ENCODE assay signal across 18 mouse cellular contexts in genomic region chr4:69548104-69548503, GRCm38 (mm10).
"Had no signal": no experiment of that assay in that cellular context is flagged by ENCODE, and none has a peak within 500 bp of the region (broad histone marks: within the 10 kb centered on the region; RNA-seq: fewer than 3 reads in every experiment).

No protein-coding gene starts in this region.

- ATAC-seq: midbrain, embryonic 13.5 days; midbrain, embryonic 16.5 days had no signal

- H3K9me3 ChIP-seq: midbrain, embryonic 10.5 days; midbrain, embryonic 13.5 days; neural tube, embryonic 13.5 days; neural tube, embryonic 15.5 days had no signal

- H3K36me3 ChIP-seq: midbrain, embryonic 10.5 days; midbrain, embryonic 13.5 days; neural tube, embryonic 13.5 days; neural tube, embryonic 15.5 days had no signal

- H3K9ac ChIP-seq: lung, embryonic 14.5 days; midbrain, embryonic 13.5 days; neural tube, embryonic 13.5 days; neural tube, embryonic 15.5 days had no signal

- H3K4me2 ChIP-seq: lung, embryonic 14.5 days; midbrain, embryonic 13.5 days; neural tube, embryonic 13.5 days; neural tube, embryonic 15.5 days had no signal

- H3K27ac ChIP-seq: midbrain, embryonic 10.5 days; midbrain, embryonic 13.5 days; neural tube, embryonic 13.5 days; neural tube, embryonic 15.5 days had no signal

- H3K27me3 ChIP-seq: midbrain, embryonic 13.5 days; neural tube, embryonic 13.5 days; neural tube, embryonic 15.5 days had no signal

- H3K4me1 ChIP-seq: midbrain, embryonic 13.5 days; neural tube, embryonic 13.5 days; neural tube, embryonic 15.5 days had no signal

- H3K4me3 ChIP-seq: midbrain, embryonic 10.5 days; midbrain, embryonic 13.5 days; myocyte; neural tube, embryonic 13.5 days; neural tube, embryonic 15.5 days had no signal

- DNase-seq: lung, adult 18-20 months; lung, embryonic 14.5 days; lung, postnatal 10 days; lung, postnatal 4 days; retina, postnatal 1 day; right cerebral cortex, adult 18-20 months; right cerebral cortex, postnatal 25 days; right cerebral cortex, postnatal 4 days; spleen, adult 18-20 months; thymus, adult 18-20 months; thymus, postnatal 14 days; thymus, postnatal 36 days had no signal
